Mouse (Mus musculus) retina, postnatal 1 day (tissue): ENCODE results near the gene Lyrm1.

Experiments used
- DNase-seq: peaks from one replicate; pipeline ENCODE4 v3.0.0-alpha.2; 2012

Lyrm1 gene

DNA sequence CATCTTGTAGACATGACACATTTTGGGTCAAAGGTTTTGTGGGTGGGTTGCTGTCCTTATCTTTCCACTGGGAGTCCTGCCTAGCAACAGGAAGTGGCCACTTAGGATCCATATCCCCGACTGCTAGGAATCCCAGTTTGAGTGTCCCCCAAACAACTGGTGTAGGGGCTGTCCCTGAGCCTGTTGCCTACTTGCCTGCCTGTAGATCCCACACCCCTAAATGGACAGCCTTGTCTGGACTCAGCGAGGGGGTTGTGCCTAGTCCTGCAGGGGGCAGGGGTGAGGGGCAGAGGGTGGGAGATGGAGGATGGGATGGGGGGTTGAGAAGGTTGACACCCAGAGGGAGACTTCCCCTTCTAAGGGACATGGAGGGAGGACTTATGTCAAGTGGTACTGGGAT, 73.7 kb downstream of the Lyrm1 start:
- no peak for DNase-seq

GRCm38 (mm10) chr7:119974214-119974613, 78.6 kb downstream of the Lyrm1 start:
- DNase-seq: no peak

DNA sequence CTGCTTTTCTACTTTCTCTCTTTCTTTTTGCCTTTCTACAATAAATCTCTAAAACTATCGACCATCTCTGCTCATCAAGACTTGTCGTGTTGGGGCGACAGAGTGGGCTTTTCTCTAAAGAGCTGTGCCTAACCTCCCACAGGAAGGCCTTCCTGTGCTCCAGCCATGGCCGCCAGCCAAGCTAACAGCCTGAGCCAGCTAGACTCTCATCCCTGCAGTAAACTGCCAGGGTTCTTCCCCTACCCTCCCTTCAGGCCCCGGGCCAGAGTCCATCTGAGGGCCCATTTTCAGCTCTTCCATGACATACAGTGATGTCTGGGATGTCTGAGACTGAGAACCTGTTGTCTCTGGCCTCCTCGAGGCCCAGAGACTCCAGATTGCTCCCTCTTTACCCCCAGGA, 80.6 kb downstream of the Lyrm1 start:
- DNase-seq: no peak

- no peak for DNase-seq
Measured at GRCm38 (mm10) chr7:119977574-119977973, 81.9 kb downstream of the Lyrm1 start.

DNA sequence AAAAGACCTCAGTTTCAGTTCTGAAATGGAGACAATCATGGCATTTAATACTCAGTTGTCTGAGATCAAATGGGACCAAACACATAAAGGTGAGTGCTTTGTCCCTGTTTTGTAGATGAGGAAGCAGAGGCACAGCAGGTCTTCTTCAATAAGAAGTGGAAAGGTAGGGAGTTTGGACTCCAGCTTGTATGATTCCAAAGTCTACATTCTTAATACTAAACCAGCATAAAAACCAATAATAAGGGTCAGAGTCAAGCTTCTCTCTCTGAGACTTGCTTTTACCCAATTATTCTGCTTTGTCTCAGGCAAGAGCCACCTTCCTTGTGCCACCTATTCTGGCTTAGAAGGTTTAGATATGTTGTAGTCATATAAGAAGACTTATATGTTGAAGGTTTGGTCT, 82.9 kb downstream of the Lyrm1 start:
- DNase-seq: no peak

DNA sequence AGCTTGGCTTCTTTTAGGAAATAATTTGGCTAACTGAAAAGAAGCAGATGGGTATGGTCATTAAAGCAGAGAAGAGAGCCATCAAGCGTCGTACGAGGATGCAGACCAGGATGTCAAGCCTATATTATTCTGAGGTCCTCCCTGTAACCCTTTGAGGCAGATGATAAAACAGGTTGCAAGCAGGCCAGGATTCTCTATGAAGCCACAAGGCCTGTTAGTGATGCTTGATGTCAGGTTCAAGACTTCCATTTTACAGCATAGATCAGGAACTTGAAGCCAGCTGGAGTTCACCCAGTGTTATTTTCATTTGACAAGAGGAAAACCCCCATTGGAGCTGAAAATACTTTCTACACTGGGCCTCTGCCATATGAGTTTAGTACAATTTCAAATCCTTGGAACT, 84.5 kb downstream of the Lyrm1 start:
- DNase-seq: no peak

GRCm38 (mm10) chr7:119985279-119985912, 89.7 kb downstream of the Lyrm1 start:
- no peak for DNase-seq

- DNase-seq: no peak
Measured at GRCm38 (mm10) chr7:119997066-119997465, 101.4 kb downstream of the Lyrm1 start.
